8 mouse cellular contexts compared by ENCODE assay signal in genomic region chr5:134173206-134173605, GRCm38 (mm10). TPM values are rescaled to one million over a fixed set of nuclear protein-coding genes. Genes with fewer than 3 reads are reported as not detected.
A peak's percentile ranks its signal among the peaks of the same experiment; 100 is the strongest.
DNase-seq lines count a peak whose midpoint lies in the region; ATAC-seq lines count a peak whose summit lies in the region.

No protein-coding gene starts in this region.

- H3K27me3 ChIP-seq in forebrain, embryonic 14.5 days (replicated peaks; ENCODE audit: control insufficient read depth, insufficient read depth, low read length) = no peaks in the 10 kb centered on the region
- H3K27me3 ChIP-seq in forebrain, embryonic 12.5 days = no peaks in the 10 kb centered on the region
- no peaks in the 10 kb centered on the region for H3K27me3 ChIP-seq in midbrain, embryonic 14.5 days (ENCODE audit: control insufficient read depth, insufficient read depth, low read length)
- H3K27me3 ChIP-seq in midbrain, embryonic 13.5 days = no peaks in the 10 kb centered on the region

- no peaks in the 10 kb centered on the region for H3K9me3 ChIP-seq in forebrain, embryonic 14.5 days (replicated peaks; ENCODE audit: control insufficient read depth, low read length)
- no peaks in the 10 kb centered on the region for H3K9me3 ChIP-seq in forebrain, embryonic 12.5 days
- no peaks in the 10 kb centered on the region for H3K9me3 ChIP-seq in midbrain, embryonic 14.5 days (ENCODE audit: control insufficient read depth, low read length)
- no peaks in the 10 kb centered on the region for H3K9me3 ChIP-seq in midbrain, embryonic 13.5 days

- peaks cover 7% of the 10 kb centered on the region for H3K4me1 ChIP-seq in forebrain, embryonic 14.5 days (ENCODE audit: control insufficient read depth, insufficient read depth, low read length)
- H3K4me1 ChIP-seq in forebrain, embryonic 12.5 days = peaks cover 16% of the 10 kb centered on the region
- peaks cover 8% of the 10 kb centered on the region; the same call in 1 of the 2 replicates for H3K4me1 ChIP-seq in midbrain, embryonic 14.5 days (ENCODE audit: control insufficient read depth, insufficient read depth, low read length)
- peaks cover 14% of the 10 kb centered on the region for H3K4me1 ChIP-seq in midbrain, embryonic 13.5 days (replicated peaks)

- H3K27ac ChIP-seq in forebrain, embryonic 14.5 days (ENCODE audit: low read depth, low read length) = no peak overlapping the region
- H3K27ac ChIP-seq in forebrain, embryonic 12.5 days = no peak overlapping the region
- no peak overlapping the region for H3K27ac ChIP-seq in midbrain, embryonic 14.5 days (replicated peaks; ENCODE audit: low read depth, low read length)
- H3K27ac ChIP-seq in midbrain, embryonic 13.5 days = no peak overlapping the region

- WGBS in forebrain, embryonic 14.5 days = 36% methylated on average over 4 of the region's 4 CpGs
- WGBS in forebrain, embryonic 12.5 days = 42% methylated on average over 4 of the region's 4 CpGs
- 44% methylated on average over 4 of the region's 4 CpGs for WGBS in midbrain, embryonic 14.5 days
- WGBS in midbrain, embryonic 13.5 days = 36% methylated on average over 4 of the region's 4 CpGs

- H3K4me3 ChIP-seq in forebrain, embryonic 14.5 days (ENCODE audit: low read depth, low read length) = no peak overlapping the region
- no peak overlapping the region for H3K4me3 ChIP-seq in forebrain, embryonic 12.5 days (replicated peaks)
- no peak overlapping the region for H3K4me3 ChIP-seq in midbrain, embryonic 14.5 days (replicated peaks; ENCODE audit: low read depth, low read length)
- H3K4me3 ChIP-seq in midbrain, embryonic 13.5 days (replicated peaks) = no peak overlapping the region

- no peak overlapping the region for H3K4me2 ChIP-seq in forebrain, embryonic 14.5 days (ENCODE audit: low read length)
- no peak overlapping the region for H3K4me2 ChIP-seq in forebrain, embryonic 12.5 days
- no peak overlapping the region for H3K4me2 ChIP-seq in midbrain, embryonic 14.5 days (ENCODE audit: low read length)
- H3K4me2 ChIP-seq in midbrain, embryonic 13.5 days (replicated peaks) = no peak overlapping the region

- H3K9ac ChIP-seq in forebrain, embryonic 14.5 days (ENCODE audit: low read length) = no peak overlapping the region
- no peak overlapping the region for H3K9ac ChIP-seq in forebrain, embryonic 12.5 days
- no peak overlapping the region for H3K9ac ChIP-seq in midbrain, embryonic 14.5 days (replicated peaks; ENCODE audit: low read length)
- no peak overlapping the region for H3K9ac ChIP-seq in midbrain, embryonic 13.5 days (replicated peaks)

- DNase-seq in forebrain, embryonic 14.5 days (ENCODE audit: low spot score) = peak; percentile 17
- DNase-seq in midbrain, embryonic 14.5 days = peak; percentile 39
- DNase-seq in natural killer cell, adult 2 months (ENCODE audit: low spot score in 2 of 2) = peak; percentile 29 to 58
- DNase-seq in ovary, adult 18-20 months (ENCODE audit: low spot score) = no peak
- no peak for DNase-seq in left cerebral cortex, adult 9 months (ENCODE audit: low spot score in 2 of 2)

- H3K36me3 ChIP-seq in forebrain, embryonic 14.5 days (ENCODE audit: control insufficient read depth, insufficient read depth, low read length) = peaks cover 15% of the 10 kb centered on the region; the same call in 1 of the 2 replicates
- peaks cover 16% of the 10 kb centered on the region for H3K36me3 ChIP-seq in forebrain, embryonic 12.5 days (replicated peaks)
- 0 out of 2 replicates have a peak, but pooled peaks cover 8% of the 10 kb centered on the region for H3K36me3 ChIP-seq in midbrain, embryonic 14.5 days (ENCODE audit: control insufficient read depth, insufficient read depth, low read length)
- peaks cover 12% of the 10 kb centered on the region for H3K36me3 ChIP-seq in midbrain, embryonic 13.5 days

- no peak for ATAC-seq in forebrain, embryonic 14.5 days
- no peak for ATAC-seq in forebrain, embryonic 12.5 days (ENCODE audit: low FRiP score)
- no peak for ATAC-seq in midbrain, embryonic 14.5 days (ENCODE audit: low FRiP score, low TSS enrichment)
- no peak for ATAC-seq in midbrain, embryonic 13.5 days
- peak; percentile 64 for ATAC-seq in common myeloid progenitor, adult 5-6 weeks (replicated peaks; ENCODE audit: low read depth, poor library complexity, severe bottlenecking)

RNA-seq across cellular contexts. Expression of gene Rcc1l, which starts 3.4 kb away (rescaled TPM):
- polyA plus RNA-seq in forebrain, embryonic 14.5 days (2014; fragmentation: Nextera tagmentation; extraction: Ambion mirVana) = 20.1 and 20.4 TPM in 2 replicates
- 29.4 TPM in 2 replicates for polyA plus RNA-seq in forebrain, embryonic 12.5 days (2016; fragmentation: Nextera tagmentation; extraction: Ambion mirVana)
- 16.2 and 22.8 TPM in 2 replicates for polyA plus RNA-seq in midbrain, embryonic 14.5 days (2014; fragmentation: Nextera tagmentation; extraction: Ambion mirVana)
- polyA plus RNA-seq in midbrain, embryonic 13.5 days (2015; fragmentation: Nextera tagmentation; extraction: Ambion mirVana) = 18.4 and 20.8 TPM in 2 replicates
- 10.0 and 14.2 TPM in 2 replicates for total RNA-seq in common myeloid progenitor, adult 5-6 weeks (2017)

RNA-seq across cellular contexts. Expression of gene Gtf2ird2, which starts 10.6 kb away (rescaled TPM):
- polyA plus RNA-seq in forebrain, embryonic 14.5 days (2014; fragmentation: Nextera tagmentation; extraction: Ambion mirVana) = 5.7 and 7.7 TPM in 2 replicates
- polyA plus RNA-seq in forebrain, embryonic 12.5 days (2016; fragmentation: Nextera tagmentation; extraction: Ambion mirVana) = 11.6 and 12.4 TPM in 2 replicates
- polyA plus RNA-seq in midbrain, embryonic 14.5 days (2014; fragmentation: Nextera tagmentation; extraction: Ambion mirVana) = 12.9 and 13.4 TPM in 2 replicates
- 15.1 and 15.7 TPM in 2 replicates for polyA plus RNA-seq in midbrain, embryonic 13.5 days (2015; fragmentation: Nextera tagmentation; extraction: Ambion mirVana)
- 5.4 and 7.4 TPM in 2 replicates for total RNA-seq in common myeloid progenitor, adult 5-6 weeks (2017)

RNA-seq across cellular contexts. Expression of gene Ncf1, which starts 56.2 kb away (rescaled TPM):
- polyA plus RNA-seq in forebrain, embryonic 14.5 days (2014; fragmentation: Nextera tagmentation; extraction: Ambion mirVana) = 2.2 and 2.7 TPM in 2 replicates
- polyA plus RNA-seq in forebrain, embryonic 12.5 days (2016; fragmentation: Nextera tagmentation; extraction: Ambion mirVana) = 1.4 and 2.0 TPM in 2 replicates
- polyA plus RNA-seq in midbrain, embryonic 14.5 days (2014; fragmentation: Nextera tagmentation; extraction: Ambion mirVana) = 0.69 and 2.8 TPM in 2 replicates
- polyA plus RNA-seq in midbrain, embryonic 13.5 days (2015; fragmentation: Nextera tagmentation; extraction: Ambion mirVana) = 1.6 and 2.3 TPM in 2 replicates
- total RNA-seq in common myeloid progenitor, adult 5-6 weeks (2017) = 52.0 and 54.0 TPM in 2 replicates

Comparison
In these comparisons a context has a peak if more than half of its experiments do, and no peak if none do; other contexts are left out.
1. DNase-seq: peak in forebrain, embryonic 14.5 days (single experiment), midbrain, embryonic 14.5 days (single experiment) and natural killer cell, adult 2 months (2 of 2); none in ovary, adult 18-20 months (single experiment) and left cerebral cortex, adult 9 months (0 of 2).